9 mouse cellular contexts compared by ENCODE assay signal in the genomic region with DNA sequence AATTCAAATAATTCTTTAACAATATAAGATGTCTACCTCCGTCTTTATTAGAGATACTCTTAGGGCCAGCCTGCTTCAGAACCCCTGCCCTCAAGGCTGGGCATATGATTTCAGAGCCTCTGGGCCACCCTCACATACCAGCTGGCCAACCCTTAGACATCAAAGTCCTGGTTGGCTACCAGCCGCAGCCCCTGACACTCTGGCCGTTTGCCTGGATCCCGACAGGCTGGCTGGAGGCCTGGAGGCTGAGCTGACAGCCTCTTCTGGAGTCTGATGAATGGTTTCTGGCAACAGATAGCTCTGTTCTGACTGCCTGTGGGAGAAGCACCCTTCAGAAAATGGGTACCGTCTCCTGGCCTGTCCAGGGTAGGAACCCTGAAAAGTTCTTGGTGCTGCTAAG.
DNase-seq lines count a peak whose midpoint lies in the region; ATAC-seq and TF ChIP-seq lines count a peak whose summit lies in the region.
"Had no signal": no experiment of that assay in that cellular context is flagged by ENCODE, and none has a peak within 500 bp of the region (broad histone marks: within the 10 kb centered on the region; RNA-seq: fewer than 3 reads in every experiment).

No protein-coding gene starts in this region.

- ATAC-seq in heart, embryonic 12.5 days (ENCODE audit: insufficient number of reproducible peaks, low FRiP score): 0 out of 2 replicates have a peak, but pooled peaks have one; percentile 15
- no peak for ATAC-seq in activated CD4-positive, CD25-positive, alpha-beta regulatory T cell, adult 4 months

- H3K4me3 ChIP-seq in heart, embryonic 12.5 days: no peak overlapping the region
- H3K4me3 ChIP-seq in left cerebral cortex, adult 2 months: no peak overlapping the region
- H3K4me3 ChIP-seq: neural tube, embryonic 12.5 days had no signal

- no peaks in the 10 kb centered on the region for H3K36me3 ChIP-seq in heart, embryonic 12.5 days
- H3K36me3 ChIP-seq: neural tube, embryonic 12.5 days had no signal

- no peak overlapping the region for H3K9ac ChIP-seq in heart, embryonic 12.5 days
- H3K9ac ChIP-seq: neural tube, embryonic 12.5 days had no signal

- H3K27ac ChIP-seq in heart, embryonic 12.5 days (ENCODE audit: poor library complexity, severe bottlenecking): no peak overlapping the region
- H3K27ac ChIP-seq in left cerebral cortex, adult 2 months: no peak overlapping the region
- H3K27ac ChIP-seq: neural tube, embryonic 12.5 days had no signal

- H3K27me3 ChIP-seq in heart, embryonic 12.5 days (replicated peaks): no peaks in the 10 kb centered on the region
- H3K27me3 ChIP-seq: neural tube, embryonic 12.5 days had no signal

- 38% methylated on average over 5 of the region's 5 CpGs for WGBS in heart, embryonic 12.5 days

- peak; percentile 12 for DNase-seq in left cerebral cortex, adult 11 months (ENCODE audit: low spot score)
- no peak for DNase-seq in left cerebral cortex, adult 9 months (ENCODE audit: low spot score in 2 of 2)
- peak; percentile 70 to 78 for DNase-seq in cerebellum, adult 18-20 months
- DNase-seq in left cerebral cortex, adult 2 months (ENCODE audit: extremely low spot score in 1 of 2, low spot score in 2 of 2): peak; percentile 18 to 38
- DNase-seq in right cerebral cortex, adult 2 months (ENCODE audit: low spot score in 2 of 2): peak; percentile 8 to 21
- no peak for DNase-seq in B cell, adult 2 months

- no peaks in the 10 kb centered on the region; the same call in 1 of the 2 replicates for H3K9me3 ChIP-seq in heart, embryonic 12.5 days (replicated peaks)
- H3K9me3 ChIP-seq: neural tube, embryonic 12.5 days had no signal

- peaks cover 8% of the 10 kb centered on the region for H3K4me1 ChIP-seq in heart, embryonic 12.5 days (replicated peaks)
- H3K4me1 ChIP-seq: neural tube, embryonic 12.5 days had no signal

- no peak for TF ChIP-seq CTCF in left cerebral cortex, adult 2 months (IDR thresholded peaks at IDR 0.05)

- intact Hi-C loops in left cerebral cortex, adult 2 months (cut with DNase I): no loop called here

- 0 out of 2 replicates have a peak overlapping the region, but pooled peaks have one; percentile 34 for H3K4me2 ChIP-seq in heart, embryonic 12.5 days
- H3K4me2 ChIP-seq: neural tube, embryonic 12.5 days had no signal

Comparison
In these comparisons a context has a peak if more than half of its experiments do, and no peak if none do; other contexts are left out.
1. DNase-seq: peak in left cerebral cortex, adult 11 months (single experiment), cerebellum, adult 18-20 months (2 of 2), left cerebral cortex, adult 2 months (2 of 2) and right cerebral cortex, adult 2 months (2 of 2); none in left cerebral cortex, adult 9 months (0 of 2) and B cell, adult 2 months (0 of 2).